Mouse (Mus musculus) megakaryocyte, embryonic 14.5 days (primary cell): ENCODE measurements around the gene Arhgap35.

Experiments used
- FLI1 ChIP-seq: IDR thresholded peaks from 2 replicates; pipeline ENCODE4 v1.6.1; 2012; ENCODE audit warnings: low read length, inconsistent platforms, mixed read lengths
- GATA1 ChIP-seq: IDR thresholded peaks from 3 replicates; pipeline ENCODE4 v1.6.1; 2012; ENCODE audit warnings: mixed read lengths, low read length, inconsistent platforms, borderline replicate concordance

- TF ChIP-seq GATA1 (no peak), FLI1 (no peak)
Measured at GRCm38 (mm10) chr7:16581276-16582100, 33.3 kb downstream of the Arhgap35 start.
